Mouse (Mus musculus) heart, postnatal 25 days (tissue): ENCODE measurements around the gene Cyp2j12. TPM values are rescaled to one million over a fixed set of nuclear protein-coding genes. Genes with fewer than 3 reads are reported as not detected.
"Not testable (repeated sequence)": the region's sequence is repeated elsewhere in the genome, so short reads cannot be mapped to it uniquely, and the experiment has no call there.

Experiments
- DNase-seq: peaks from one replicate; pipeline ENCODE4 v3.0.0; 2022; ENCODE audit warnings: low spot score
- intact Hi-C: fragments of 180-260 bp; cut with DNase I; formaldehyde crosslinking; loops from one replicate; pipeline ENCODE4 v1.15.1; 2025
- total RNA-seq, 2 experiments: library from RNA; stranded (reverse); gene quantifications; 2 replicates each; pipeline ENCODE4 v1.2.3; 2021

Gene Cyp2j12
- not detected for total RNA-seq

GRCm38 (mm10) chr4:96140732-96141467 lies at the start of gene Cyp2j12:
TSS of gene Cyp2j12 (minus strand) at chr4:96141152.
- intact Hi-C loops = no loop called here
- no peak for DNase-seq

- intact Hi-C loops, DNase-seq: not testable (repeated sequence)
These were observed 48.4 kb upstream of the Cyp2j12 start for GRCm38 (mm10) chr4:96189321-96189720.

DNA sequence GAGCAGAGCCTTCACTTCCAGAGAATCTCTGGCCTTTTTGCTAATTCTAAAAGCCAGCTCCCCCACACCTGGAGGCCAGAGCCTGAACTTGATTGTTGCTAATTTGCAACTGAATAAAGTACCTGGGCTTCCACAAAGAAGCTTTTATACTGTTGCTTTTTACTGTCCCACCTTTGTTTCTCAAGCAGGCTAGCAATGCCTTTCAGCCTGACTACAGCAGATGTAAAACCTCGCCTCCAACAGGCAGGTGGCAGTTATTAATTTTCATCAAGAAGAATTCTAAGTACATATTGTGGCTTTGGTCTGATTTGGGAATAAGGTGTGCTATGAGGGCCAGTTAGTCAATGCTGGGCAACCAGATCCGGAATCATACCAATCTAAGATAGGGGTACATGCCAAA lies 47.7 kb upstream of the Cyp2j12 start:
- intact Hi-C loops, DNase-seq: not testable (repeated sequence)

DNA sequence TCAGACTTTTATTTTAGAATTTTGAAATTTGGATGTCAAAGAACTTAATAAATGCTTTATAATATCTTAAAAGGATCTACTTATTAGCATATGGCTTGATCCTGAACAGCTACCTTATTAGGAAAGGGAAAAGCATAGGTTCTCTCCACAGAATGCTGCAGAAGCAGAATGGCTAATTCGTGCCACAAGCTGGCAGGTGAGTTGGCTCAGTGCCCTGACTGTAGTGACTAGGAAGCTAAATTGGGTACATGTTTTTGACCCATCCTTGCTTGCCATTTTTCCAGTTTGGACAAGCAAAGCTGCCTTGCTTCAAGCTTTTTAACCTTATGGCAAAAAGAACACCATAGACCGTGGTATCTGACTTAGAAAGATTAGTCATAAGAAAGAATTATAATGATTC lies 47.2 kb upstream of the Cyp2j12 start:
- intact Hi-C loops, DNase-seq: not testable (repeated sequence)

GRCm38 (mm10) chr4:96184716-96185115 lies 43.8 kb upstream of the Cyp2j12 start:
- intact Hi-C loops, DNase-seq: not testable (repeated sequence)

- intact Hi-C loops = no loop called here
- DNase-seq = no peak
These were observed 21.9 kb upstream of the Cyp2j12 start for GRCm38 (mm10) chr4:96162839-96163238.

GRCm38 (mm10) chr4:96161575-96161974 lies 20.6 kb upstream of the Cyp2j12 start:
- intact Hi-C loops = no loop called here
- DNase-seq = no peak

GRCm38 (mm10) chr4:96139226-96139625 lies 1.7 kb downstream of the Cyp2j12 start:
- no peak for DNase-seq
- intact Hi-C loops = no loop called here

- no peak for DNase-seq
- intact Hi-C loops = no loop called here
These were observed 6.7 kb downstream of the Cyp2j12 start for GRCm38 (mm10) chr4:96134246-96134645.

DNA sequence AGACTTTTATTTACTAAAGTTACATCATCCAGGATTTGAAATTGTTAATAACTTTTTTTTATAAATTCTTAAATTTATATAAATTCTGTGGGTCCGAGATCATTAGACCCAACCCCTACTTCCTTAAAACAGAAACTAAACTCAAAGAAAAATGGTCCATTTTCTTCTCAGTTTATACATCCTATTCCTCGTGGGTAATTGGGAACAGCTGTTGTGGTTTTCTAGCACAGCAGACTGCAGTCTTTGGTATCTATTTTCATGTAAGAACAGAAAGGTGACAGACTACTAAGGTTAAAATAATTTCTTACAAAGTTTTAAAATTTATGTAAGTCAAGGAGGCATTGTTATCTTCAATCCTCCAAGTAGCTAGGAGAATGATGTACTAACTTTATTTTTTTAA lies 44.1 kb downstream of the Cyp2j12 start:
- DNase-seq = no peak
- intact Hi-C loops = no loop called here

DNA sequence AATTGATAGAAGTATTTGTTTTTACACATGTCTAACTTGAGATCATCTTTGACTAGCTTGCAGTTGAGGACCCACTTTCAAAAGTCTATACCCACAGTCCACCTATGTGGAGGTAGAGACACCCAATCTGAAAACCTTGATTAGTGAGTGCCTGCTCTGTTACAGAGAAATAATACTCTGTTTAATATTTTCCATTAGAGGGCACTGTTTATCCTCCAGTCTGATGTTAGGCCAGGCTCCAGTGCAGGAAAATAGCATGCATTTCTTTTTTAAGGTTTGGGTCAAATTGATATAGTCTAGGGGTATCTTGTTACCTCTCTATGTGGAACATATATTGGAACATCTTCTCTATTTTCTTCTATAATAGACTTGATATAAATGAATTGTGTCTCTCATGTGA lies 49.1 kb downstream of the Cyp2j12 start:
- intact Hi-C loops = no loop called here
- DNase-seq = no peak

- intact Hi-C loops, DNase-seq: not testable (repeated sequence)
These were observed 51.5 kb downstream of the Cyp2j12 start for GRCm38 (mm10) chr4:96089356-96090048.

DNA sequence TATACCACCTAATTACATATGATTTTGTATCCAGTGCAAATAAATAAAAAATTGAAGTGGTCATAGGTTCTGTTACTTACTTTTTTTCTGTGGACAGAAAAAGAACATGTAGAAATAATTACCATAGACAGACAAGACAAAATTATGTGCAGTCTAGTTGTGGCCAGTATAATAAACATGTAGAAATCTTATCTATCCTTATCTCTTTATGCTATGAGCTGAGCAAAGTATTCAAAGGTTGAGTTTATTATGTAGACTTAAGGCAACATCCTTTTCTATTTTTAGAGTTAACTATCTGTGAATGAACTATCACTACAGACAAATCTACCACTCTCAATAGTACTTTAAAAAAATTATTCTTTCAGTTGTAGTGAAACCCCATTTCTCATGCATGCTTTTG lies 62.6 kb downstream of the Cyp2j12 start:
- intact Hi-C loops = no loop called here
- DNase-seq = no peak

DNA sequence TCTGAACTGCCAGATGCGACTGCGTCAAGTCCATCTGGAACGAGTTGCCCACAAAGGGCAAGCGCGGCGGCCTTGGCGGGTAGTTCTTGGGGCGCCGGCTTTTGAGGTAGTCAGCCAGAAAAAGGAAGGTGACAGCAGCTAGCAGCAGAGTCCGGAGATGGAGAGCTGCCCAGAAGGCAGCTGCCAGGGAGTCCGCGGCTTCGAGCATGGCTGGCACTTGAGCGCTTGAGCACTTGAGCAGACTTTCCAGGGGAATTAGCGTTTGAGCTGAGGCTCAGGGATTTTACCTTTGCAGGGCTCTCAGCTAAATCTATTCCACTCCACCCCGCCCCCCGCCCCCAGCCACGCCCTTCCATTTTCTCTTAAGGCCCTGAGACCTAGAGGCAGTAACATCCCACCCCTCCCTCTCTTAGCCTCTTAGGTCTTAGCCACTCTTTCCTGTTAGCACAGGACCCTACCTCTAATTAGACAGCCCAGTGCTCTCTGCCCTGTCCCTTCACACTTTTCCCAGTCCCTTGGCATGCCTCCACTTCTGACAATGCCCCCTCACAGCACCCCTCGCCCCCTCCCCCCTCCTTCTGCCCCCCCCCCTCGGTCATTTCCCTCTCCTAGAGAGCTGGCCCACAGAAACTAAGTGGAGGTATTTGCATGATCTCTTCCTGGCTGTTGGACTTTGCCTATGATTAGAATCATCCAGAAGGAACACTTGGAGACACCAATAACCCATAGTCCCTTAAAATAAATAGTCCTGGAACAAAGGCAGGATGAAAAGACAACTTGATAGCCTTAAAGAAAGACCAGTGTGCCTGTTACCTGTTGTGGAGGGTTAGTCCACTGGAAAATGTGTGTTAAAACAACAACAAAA lies 63.5 kb downstream of the Cyp2j12 start, which contains the start of gene Cyp2j13:
Gene Cyp2j13, minus strand, starts transcription at position 286 of the 865 bp plus-strand sequence.
- intact Hi-C loops = no loop called here
- DNase-seq = no peak

GRCm38 (mm10) chr4:96062045-96062444 lies 78.9 kb downstream of the Cyp2j12 start:
- intact Hi-C loops = no loop called here

GRCm38 (mm10) chr4:96060106-96060505 lies 80.8 kb downstream of the Cyp2j12 start:
- DNase-seq = no peak
- intact Hi-C loops = no loop called here

More at GRCm38 (mm10) chr4:96062045-96062444, 78.9 kb downstream of the Cyp2j12 start:
- no peak for DNase-seq
